Mouse (Mus musculus) frontal cortex, postnatal 25 days (tissue): ENCODE measurements around the gene Gm10031.
"Not testable (repeated sequence)": the region's sequence is repeated elsewhere in the genome, so short reads cannot be mapped to it uniquely, and the experiment has no call there.

Experiments
- DNase-seq, 2 experiments: peaks; one replicate each; pipeline ENCODE4 v3.0.0; 2022; ENCODE audit warnings: low spot score in 2 of 2

Gm10031 gene

DNA sequence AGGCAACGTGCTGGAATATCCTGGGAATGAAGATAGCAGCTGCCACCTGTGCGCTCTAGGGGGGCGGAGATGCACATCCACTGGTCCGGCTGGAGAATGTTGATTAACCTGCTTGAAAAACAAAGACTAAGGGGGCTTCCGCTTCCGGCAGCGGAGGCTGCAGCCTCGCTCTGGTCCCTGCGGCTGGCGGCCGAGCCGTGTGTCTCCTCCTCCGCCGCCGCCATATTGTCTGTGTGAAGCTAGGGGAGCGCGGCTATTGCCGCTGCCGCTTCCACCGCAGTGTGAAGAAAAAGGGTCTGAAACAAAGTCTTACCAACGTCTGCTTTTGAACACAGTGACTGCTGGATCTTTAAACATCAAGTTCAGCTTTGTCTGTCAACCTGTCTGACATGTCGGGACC, at the start of gene Gm10031:
Gene Gm10031, plus strand, starts transcription at position 171 of the 400 bp plus-strand sequence.
- DNase-seq, result not testable (repeated sequence)

DNA sequence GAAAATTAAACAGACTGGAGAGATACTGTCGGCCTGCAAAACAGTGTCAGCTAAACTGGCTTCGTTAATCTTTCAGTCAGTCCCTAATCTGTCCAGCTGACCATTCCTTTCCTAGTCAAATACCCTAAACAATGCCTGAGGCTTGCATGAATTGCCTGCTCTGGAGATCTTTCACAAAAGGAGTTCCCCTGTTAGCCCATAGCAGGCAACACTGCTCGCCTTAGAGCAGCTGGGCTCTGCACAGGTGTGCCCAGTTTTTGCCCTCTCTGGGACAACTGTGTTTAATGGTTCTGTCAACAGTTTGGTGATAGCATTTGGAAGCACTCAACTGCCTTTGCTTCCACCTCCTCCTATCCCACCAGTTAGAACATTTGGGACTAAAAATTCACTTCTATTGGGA, 49.0 kb upstream of the Gm10031 start:
- DNase-seq, result no peak

- DNase-seq, result no peak
These were observed 47.8 kb upstream of the Gm10031 start for GRCm38 (mm10) chr1:156476016-156476415.

DNA sequence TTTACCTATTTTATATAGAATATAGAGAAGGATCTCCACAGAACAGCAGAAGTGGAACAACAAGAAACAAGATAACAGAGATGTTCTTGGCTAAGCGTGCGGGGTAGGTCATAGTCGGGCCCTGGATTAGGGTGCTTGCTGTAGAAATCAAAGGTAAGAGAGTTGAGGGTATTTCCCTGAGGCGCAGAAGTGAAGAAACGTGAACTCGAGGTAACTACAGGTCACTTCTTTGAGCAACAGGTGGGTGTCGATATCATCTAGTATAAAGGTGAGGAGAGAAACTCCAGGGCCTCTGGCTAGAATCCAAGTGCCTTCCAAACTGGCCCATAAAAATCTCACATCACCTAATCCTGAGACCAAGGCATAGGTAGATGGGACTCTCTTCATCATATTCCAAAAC, 47.3 kb upstream of the Gm10031 start:
- no peak for DNase-seq

GRCm38 (mm10) chr1:156481826-156482225, 42.0 kb upstream of the Gm10031 start:
- no peak for DNase-seq

GRCm38 (mm10) chr1:156487498-156487897, 36.3 kb upstream of the Gm10031 start:
- no peak for DNase-seq

DNA sequence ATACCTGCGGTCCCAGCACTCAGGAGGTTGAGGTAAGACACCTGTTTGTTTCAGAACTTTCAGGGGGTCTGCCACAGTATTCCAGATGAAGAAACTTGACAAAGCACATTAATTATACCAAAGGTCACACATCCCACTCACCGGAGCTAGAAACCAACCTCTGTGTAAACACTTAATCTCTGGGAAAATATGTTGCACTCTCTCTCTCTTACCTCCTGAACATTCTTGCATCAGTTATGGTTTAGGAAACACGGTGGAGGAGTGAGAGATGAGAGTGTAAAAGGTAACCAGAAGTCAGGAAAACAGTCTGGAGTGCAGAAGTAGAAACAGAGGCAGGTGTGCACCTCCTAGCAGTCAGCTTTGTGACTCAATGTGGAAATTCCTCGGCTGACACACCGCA, 35.8 kb upstream of the Gm10031 start:
- DNase-seq, result no peak

- DNase-seq, result no peak
These were observed 32.5 kb upstream of the Gm10031 start for GRCm38 (mm10) chr1:156491226-156491796.

DNA sequence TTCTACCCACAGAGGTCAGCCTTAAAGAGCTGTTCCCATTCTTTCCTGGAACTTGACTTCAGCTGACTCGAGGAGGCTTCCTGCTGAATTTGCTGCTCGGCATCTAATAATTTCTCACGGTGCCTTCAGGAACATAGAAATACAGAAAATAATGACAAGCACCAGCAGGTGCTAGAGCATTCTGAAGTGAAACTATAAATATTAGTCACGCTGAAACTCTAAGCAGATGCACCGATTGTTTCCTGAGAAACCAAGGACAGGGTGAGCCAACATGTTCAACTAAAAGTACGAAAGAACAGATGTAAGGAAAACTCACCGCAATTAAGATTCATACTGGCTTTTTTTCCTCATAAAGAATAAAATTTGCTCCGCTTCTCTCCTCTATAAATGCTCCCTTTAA, 28.8 kb upstream of the Gm10031 start:
- DNase-seq, result no peak

GRCm38 (mm10) chr1:156496910-156497309, 26.9 kb upstream of the Gm10031 start:
- DNase-seq, result no peak

- no peak for DNase-seq
These were observed 18.8 kb upstream of the Gm10031 start for GRCm38 (mm10) chr1:156504945-156505523.

- no peak for DNase-seq
These were observed 17.9 kb upstream of the Gm10031 start for GRCm38 (mm10) chr1:156505901-156506300.

- DNase-seq, result no peak
These were observed 16.1 kb upstream of the Gm10031 start for GRCm38 (mm10) chr1:156507753-156508152.

GRCm38 (mm10) chr1:156520136-156520780, 3.6 kb upstream of the Gm10031 start:
- DNase-seq, result no peak

- DNase-seq, result no peak
These were observed 1.9 kb upstream of the Gm10031 start for GRCm38 (mm10) chr1:156521796-156522517.

DNA sequence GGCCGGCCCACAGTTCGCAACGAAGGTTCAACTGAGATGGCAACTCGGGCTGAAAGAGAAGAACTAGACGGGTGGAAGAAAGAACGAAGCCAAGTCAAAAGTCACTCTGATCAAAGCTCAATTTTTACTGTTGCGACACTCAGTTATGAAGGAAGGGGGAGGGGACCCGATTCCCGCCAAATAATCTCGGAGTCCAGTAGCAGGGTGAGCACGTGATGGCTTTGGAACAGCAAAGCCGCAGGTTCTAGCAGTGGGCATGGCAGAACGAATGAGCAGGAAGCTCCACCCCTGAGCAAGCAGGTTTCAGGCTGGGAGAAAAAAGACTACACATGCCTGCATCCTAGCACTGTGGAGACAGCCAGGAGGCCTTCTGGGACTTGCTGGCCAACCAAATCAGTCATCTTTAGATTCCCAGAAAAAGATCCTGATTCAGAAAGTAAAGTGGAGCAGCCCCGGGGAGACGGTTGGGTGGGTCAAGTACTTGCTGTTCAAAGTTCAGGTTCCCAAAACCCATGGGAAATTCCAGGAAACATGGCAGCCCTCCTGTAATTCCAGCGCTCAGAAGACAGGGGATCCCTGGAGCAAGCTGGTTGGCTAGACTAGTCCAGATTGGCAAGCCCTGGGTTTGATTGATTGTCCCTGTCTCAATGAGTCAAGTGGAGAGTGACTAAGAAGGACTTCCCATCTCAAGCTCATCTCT, 8.8 kb downstream of the Gm10031 start:
- not testable (repeated sequence) for DNase-seq

DNA sequence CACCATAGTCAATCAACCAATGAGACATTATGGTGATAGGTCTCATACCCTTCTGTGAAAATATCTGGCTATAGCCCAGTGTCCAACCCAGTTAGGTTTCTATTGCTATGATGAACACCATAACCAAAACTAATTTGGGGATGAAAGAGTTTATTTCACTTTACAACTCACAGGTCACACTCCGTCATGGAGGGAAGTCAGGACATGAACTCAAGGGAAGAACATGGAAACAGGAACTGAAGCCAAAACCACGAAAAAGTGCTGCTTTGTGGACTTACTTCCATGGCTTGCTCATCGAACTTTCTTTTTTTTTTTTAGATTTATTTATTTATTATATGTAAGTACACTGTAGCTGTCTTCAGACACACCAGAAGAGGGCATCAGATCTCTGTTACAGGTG, 9.7 kb downstream of the Gm10031 start:
- no peak for DNase-seq

GRCm38 (mm10) chr1:156533911-156534310, 10.1 kb downstream of the Gm10031 start:
- no peak for DNase-seq

GRCm38 (mm10) chr1:156537031-156537430, 13.2 kb downstream of the Gm10031 start:
- DNase-seq, result no peak

- no peak for DNase-seq
These were observed 13.9 kb downstream of the Gm10031 start for GRCm38 (mm10) chr1:156537701-156538100.

DNA sequence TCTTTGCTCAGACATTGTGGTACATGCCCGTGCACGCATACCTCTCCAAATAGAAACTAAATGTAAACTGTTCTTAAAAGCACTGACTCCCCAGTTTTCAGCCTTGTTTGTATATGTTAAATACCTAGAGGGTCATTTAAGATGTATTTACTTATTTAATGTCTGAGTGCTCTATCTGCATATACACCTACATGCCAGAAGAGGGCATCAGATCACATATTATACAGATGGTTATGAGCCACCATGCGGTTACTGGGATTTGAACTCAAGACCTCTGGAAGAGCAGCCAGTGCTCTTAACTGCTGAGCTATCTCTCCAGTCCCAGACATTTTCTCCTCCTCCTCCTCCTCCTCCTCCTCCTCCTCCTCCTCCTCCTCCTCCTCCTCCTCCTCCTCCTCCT, 14.6 kb downstream of the Gm10031 start:
- DNase-seq, result no peak
